Mouse (Mus musculus): Measurements from ENCODE around the gene 4930442H23Rik.
"Not testable (repeated sequence)": the region's sequence is repeated elsewhere in the genome, so short reads cannot be mapped to it uniquely, and the experiment has no call there.

GRCm38 (mm10) chr10:81181860-81182259, 1.8 kb downstream of the 4930442H23Rik start:
- not testable (repeated sequence) for TF ChIP-seq CTCF (IDR thresholded peaks at IDR 0.05; ENCODE audit: low read depth); EP300 (optimal IDR thresholded peaks at IDR 0.05)
